Mouse (Mus musculus): ENCODE data around the gene Plcb4.

DNA sequence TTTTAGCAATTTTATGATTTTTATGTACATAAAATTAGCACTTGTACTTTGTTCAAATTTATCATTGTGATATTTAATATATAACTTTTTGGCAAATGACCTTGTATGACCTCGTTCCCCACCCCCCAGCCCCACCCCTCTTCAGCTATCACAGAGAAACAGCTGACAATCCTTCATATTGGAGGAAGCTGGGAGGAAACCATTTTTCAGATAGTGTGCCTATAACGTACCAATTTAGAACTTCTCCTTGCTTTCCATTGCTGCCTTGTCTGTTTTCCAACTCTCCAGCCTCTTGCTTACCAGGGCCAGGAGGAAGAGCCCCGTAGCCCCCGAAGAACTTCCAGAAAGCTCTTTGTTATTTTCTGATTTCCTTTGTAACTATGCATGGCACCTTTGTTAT lies 73.8 kb downstream of the Plcb4 start:
- TF ChIP-seq EP300 (optimal IDR thresholded peaks at IDR 0.05) (no peak), CTCF (IDR thresholded peaks at IDR 0.05; ENCODE audit: low read depth) (no peak)
